Mouse (Mus musculus): ENCODE results near the gene Cysltr1. TPM values are rescaled to one million over a fixed set of nuclear protein-coding genes. Genes with fewer than 3 reads are reported as not detected.

The Cysltr1 gene
- total RNA-seq (2023), result not detected

DNA sequence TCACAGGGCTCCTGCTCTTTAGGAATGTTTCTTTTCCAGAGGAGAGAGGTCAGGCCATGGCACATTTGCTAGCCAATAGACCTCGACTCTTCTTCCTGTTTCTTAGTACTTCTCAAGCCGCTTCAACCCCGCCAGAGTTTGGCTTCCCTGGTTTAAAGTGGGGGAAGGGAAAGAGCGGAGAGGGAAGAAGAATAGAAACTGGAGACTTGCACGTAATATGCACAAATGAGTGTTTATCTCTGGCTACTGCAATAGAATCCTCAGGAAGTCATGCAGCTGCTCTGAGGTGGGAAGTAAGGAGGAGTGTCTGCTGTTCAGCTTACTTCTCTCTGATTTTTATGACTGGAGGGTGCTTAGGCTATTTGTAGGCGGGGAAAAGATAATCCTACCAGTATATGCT is at the start of gene Cysltr1:
Cysltr1 (minus strand) TSS at position 294 of the 400 bp plus-strand sequence.

DNA sequence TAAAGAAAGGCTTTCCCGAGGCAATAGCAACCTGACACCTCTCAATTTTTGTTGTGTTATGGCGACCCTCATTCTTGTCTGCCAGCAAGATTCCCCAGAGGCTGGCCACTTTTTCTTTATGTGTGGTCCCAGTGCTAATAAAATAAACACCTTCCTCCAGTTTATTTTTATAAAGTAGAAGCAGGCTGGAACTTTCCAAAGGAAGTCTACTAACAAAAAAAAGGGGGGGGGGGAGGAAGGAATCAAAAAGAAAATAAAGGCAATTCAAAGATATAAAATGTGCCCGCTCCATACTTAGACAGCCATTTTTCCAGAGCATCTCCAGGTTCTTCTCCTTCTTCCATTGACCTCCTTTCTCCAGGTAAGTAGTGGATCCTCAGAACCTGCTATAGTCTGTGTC is 20.6 kb downstream of the Cysltr1 start, which contains the start of gene Gm5127:
Gm5127 (plus strand) TSS at position 301 of the 400 bp plus-strand sequence.

Other genes starting within 250 kb of the Cysltr1 start
- not detected for gene Fndc3c1, start 118.3 kb downstream of the Cysltr1 start, total RNA-seq (2023)
- not detected for gene Gm5127, start 20.5 kb downstream of the Cysltr1 start, total RNA-seq (2023)
- not detected for gene Rtl3, start 237.0 kb upstream of the Cysltr1 start, total RNA-seq (2023)